Mouse (Mus musculus): Measurements from ENCODE around the gene Muc1.
A peak's percentile ranks its signal among the peaks of the same experiment; 100 is the strongest.
"Not testable (repeated sequence)": the region's sequence is repeated elsewhere in the genome, so short reads cannot be mapped to it uniquely, and the experiment has no call there.

Gene Muc1

DNA sequence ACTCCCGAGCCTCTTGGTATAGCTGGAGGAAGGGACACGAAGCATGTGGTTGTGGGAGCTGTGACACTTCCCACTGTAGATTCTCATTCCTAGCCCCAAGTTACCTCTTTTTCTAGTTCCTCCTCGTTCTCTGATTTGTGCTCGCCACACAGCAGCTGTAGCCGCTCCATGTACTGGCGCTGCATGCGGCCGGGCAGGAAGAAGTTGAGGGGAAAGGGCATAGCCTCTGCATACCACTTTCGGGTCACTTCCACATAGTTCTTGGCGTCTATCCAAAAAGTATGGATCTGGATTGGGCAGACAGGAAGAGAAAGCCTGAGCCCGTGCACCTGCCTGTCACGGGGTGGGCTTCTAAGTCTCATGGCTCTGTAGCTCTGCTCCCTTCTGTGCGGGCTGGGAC is 18.7 kb upstream of the Muc1 start:
- no peak for DNase-seq (ENCODE audit: low read depth)

DNA sequence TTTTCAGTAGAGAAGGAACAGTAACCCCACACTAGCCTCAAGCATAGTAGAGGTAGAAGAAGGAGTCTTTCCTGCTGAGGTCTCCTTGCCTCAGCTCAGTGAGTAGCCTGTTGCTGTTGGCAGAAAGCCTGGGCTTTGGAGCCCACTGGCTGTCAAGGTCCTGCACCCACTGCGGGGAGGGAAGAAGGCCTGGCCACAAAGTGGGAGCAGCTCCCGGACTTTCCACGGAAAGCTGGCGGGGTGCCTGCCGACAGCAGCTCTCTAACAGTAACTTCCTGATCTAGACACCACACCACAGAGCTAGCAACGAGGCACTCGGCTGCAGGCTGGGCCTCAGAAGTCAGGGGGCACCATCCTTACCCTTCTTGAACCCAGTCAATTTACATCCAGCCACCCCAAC is 18.1 kb upstream of the Muc1 start:
- no peak for DNase-seq (ENCODE audit: low read depth)

DNA sequence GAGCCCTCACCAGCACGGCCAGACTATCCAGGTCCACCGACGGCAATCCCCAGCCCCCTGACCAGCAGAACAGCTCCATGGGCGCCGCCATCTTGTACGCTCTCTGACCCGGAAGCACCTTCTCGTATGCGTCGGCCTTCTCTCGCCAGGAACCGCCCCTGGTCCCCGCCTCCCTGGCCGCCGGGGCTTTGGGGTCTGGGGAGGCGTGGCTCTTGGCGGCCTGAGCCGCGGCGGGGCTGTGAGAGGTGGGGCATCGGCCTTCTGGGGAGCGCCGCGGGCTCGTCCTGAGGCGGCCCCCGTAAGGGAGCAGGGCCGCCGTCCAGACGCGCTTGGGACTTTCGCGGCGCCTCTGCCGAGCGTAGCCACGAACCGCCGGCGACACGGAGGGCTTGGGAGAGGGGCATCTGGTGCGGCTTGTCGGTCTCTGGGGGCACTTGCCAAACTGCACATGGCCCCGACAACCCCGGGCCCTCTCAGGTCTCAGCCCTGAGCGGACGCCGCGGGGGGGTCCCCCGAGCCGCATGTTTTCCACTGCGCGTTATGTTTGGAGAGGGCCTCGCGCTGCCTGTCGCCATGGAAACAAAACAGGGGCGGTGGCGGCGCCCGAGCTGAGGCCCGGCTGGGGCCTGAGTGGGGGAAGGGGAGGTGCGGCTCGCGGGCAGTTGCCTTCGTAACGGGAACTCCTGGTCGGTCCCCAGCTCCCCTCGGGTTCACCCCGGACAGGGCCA is 14.9 kb upstream of the Muc1 start:
- DNase-seq (ENCODE audit: low read depth): peak; percentile 96

DNA sequence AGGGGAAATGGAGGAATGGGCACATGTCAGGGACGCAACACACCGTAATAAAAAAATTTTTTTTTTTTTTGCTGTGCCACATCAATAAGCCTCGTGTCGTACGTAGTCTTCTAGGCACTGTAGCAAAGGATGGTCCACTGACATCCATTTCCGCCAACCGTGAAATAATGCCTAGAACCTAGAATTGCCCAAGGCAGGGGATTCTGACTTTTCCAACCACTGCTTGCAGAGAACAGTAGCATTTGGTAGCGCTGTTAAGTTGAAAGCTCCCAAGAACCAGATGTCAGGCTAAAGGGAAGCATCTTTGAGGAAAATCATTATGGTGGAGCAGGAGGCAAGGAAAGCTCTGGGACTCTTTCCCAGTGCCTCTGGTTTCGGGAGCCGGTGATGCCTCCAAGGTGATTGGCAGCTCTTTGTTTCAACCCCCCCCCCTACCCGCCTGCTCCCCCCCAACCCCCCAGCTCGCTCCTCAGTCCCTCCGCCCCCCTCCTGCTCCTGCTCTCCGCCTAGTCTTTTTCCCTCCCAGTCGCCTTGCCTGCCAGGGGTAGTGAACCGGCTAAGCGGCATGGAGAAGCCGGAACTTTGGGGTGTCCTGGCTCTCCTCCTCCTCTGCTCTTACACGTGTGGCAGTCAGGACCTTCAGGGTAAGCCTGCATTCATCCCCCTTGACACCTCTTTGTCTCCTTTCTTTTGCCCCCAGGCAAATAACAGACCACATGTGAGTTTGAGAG is 14.0 kb upstream of the Muc1 start, which contains the start of gene Thbs3:
Gene Thbs3 (plus strand): TSS at position 500 of the 731 bp plus-strand sequence.
- peak; percentile 56 for DNase-seq (ENCODE audit: low read depth)

DNA sequence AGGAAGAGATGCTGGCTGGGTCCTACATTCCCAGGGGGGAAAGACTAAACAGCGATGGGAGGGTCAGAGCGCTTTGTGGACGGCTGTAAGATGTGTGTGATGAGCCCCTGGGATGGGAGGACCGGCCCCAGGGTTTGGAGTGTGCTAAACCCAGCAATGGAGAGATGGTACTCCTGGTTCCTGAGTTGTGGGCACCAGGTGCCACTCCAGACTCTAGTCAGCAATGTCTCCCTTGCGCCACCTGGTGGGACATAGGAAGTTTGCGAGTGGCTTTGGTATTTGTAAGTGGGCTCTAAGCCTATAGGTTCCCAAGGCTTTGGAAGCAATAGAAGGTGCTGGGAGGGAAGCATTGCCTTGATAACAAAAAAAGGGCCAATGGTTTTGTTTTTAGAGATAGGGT is 13.0 kb upstream of the Muc1 start:
- peak; percentile 94 for DNase-seq (ENCODE audit: low read depth)

DNA sequence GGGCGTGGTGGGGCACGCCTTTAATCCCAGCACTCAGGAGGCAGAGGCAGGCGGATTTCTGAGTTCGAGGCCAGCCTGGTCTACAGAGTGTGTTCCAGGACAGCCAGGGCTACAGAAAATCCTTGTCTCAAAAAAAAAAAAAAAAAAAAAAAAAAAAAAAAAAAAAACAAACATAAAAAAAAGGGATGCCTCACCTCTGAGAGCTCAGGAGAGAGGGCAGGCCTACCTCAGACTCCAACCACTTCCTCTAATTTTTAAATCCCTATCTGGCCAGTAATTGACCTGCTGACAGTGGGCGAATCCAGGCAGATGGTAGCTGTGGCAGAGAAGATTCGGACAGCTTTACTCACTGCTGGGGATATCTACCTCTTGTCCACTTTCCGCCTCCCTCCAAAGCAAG is 12.4 kb upstream of the Muc1 start:
- DNase-seq (ENCODE audit: low read depth): not testable (repeated sequence)

DNA sequence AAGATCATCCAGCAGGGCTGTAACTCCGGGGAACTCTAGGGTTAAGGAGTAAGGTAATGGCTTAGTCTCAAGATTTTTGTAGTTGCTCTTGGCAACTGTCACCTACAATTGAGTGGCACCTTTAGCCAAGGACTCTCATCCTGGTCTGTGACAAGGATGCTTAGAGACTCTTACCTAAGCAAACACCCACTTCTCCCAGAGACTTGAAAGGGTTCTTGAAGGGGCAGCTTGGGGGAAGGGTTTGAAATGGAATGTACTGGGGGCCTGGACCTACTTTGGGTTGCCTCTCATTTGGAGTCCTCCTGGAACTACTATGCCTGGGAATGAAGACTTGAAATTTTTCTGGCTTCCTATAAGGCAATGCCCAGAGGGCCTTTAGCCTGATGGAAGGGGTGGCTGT is 10.6 kb upstream of the Muc1 start:
- no peak for DNase-seq (ENCODE audit: low read depth)

DNA sequence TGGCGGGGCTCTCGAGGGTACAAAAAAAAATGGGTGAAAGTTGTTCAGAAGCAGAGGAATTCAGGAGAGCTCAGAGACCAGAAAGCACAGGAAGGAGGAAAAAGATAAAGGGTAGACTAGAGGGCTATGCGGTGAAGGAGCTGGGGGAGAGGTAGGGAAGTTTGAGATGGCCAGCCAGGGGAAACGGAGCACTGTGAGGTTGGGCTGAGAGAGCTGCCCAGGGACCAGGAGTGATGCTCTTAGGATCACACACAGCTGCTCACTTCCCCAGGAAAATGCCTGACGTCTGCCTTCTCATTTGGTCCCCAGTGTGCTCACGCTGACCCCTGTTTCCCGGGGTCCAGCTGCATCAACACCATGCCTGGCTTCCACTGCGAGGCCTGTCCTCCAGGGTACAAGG is 9.3 kb upstream of the Muc1 start:
- no peak for DNase-seq (ENCODE audit: low read depth)

DNA sequence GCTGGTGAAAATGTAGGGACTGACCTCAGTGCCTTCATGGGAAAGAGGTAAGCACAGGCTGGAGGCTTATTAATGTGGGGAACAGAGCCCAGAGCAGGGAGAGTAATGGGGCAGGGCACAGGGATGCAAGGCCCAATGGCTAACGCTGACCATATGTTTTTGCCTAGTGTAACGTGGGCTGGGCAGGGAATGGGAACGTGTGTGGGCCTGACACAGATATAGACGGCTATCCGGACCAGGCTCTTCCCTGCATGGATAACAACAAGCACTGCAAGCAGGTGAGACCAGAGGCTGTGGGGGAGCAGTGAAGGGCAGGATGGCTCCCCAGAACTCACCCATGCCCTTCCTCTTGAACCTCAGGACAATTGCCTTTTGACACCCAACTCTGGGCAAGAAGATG is 7.7 kb upstream of the Muc1 start:
- DNase-seq (ENCODE audit: low read depth): no peak

DNA sequence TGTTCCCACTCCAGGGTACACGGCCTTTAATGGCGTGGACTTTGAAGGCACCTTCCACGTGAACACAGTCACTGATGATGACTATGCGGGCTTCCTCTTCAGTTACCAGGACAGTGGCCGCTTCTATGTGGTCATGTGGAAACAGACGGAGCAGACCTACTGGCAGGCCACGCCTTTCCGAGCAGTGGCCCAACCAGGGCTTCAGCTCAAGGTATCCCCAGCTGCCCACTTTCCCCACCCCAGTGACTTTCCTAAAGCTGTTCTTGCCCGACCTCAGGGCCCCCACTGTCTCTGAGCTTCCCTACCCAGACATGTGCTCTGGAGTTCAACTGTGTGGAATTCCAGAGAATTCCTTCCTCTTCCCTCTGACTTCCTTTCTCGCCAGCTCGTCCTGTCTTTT is 4.1 kb upstream of the Muc1 start:
- no peak for DNase-seq (ENCODE audit: low read depth)

DNA sequence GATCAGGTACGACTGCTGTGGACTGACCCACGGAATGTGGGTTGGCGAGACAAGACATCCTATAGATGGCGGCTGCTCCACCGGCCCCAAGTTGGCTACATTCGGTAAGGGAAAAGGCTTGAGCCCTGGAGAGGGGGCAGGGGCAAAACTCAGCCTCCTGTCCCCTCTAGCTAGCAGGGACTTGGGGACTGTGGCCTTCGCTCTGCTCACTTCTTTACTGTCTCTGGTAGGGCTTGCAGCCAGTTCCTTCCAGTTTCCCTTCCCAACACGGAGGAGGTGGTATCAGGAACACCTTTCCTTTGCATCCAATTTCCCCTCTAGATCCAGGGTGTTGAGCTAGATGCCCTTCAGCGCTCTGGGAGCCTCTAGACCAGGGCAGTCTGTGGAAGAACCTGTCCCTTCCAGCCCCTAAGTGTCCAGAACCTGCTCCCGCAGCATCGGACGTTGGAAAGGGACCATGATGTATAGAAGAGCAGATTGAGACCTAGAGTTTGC is 3.5 kb upstream of the Muc1 start:
- DNase-seq (ENCODE audit: low read depth): no peak

DNA sequence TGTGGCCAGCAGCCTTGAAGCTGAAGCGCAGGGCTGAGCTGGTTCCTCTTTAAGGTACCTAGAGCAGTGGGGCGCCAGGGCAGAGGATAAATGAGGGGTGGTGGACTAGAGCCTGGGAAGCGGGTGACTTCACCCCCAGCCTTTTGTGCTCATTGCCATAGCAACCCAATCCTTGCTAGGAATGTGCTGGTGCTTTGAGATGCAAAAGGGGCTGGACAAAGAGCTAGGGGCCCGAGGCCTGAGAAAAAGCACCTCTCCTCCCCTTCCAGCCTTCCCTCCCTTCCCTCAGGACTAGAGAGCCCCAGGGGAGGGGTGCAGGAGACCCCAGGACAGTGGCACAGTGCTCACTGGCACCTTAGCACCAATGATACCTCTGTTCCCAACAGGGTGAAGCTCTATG is 2.9 kb upstream of the Muc1 start:
- no peak for DNase-seq (ENCODE audit: low read depth)

DNA sequence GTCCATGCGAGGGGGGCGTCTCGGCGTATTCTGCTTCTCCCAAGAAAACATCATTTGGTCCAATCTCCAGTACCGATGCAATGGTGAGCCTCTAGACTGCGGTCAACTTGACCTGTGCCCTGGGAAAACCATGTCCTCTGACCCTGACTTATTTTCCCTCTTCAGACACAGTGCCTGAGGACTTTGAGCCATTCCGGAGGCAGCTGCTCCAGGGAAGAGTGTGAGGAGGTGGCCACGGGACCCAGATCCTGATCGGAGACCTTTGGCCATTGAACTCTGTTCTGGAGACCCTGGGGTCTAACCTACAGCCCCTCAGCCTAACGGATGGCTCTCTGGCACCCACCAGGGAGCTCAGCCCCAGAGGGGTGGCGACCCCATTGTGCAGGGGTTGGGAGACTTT is 2.5 kb upstream of the Muc1 start:
- no peak for DNase-seq (ENCODE audit: low read depth)

DNA sequence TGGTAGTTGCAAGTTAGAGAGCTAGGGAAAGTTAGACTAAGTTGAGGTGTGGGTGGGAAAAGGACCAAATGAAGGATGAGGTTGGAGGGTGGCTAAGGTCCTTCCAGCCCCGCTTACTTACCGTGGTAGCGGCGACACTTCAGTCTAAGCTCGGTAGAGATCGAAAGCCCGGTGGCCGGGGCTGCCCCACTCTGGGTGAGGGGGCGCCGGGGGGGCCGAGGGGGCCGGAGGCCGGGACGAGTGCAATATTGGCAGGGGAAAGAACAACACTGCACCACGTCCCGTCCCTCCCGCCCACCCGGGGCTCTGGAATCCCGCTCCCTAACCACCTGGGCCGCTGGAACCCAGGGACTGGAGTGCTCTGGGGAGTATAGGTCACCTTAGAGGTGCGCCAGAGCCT is 2.0 kb upstream of the Muc1 start, which contains the start of gene Mtx1:
Gene Mtx1 (minus strand): TSS at position 189 of the 400 bp plus-strand sequence.
- no peak for DNase-seq (ENCODE audit: low read depth)

DNA sequence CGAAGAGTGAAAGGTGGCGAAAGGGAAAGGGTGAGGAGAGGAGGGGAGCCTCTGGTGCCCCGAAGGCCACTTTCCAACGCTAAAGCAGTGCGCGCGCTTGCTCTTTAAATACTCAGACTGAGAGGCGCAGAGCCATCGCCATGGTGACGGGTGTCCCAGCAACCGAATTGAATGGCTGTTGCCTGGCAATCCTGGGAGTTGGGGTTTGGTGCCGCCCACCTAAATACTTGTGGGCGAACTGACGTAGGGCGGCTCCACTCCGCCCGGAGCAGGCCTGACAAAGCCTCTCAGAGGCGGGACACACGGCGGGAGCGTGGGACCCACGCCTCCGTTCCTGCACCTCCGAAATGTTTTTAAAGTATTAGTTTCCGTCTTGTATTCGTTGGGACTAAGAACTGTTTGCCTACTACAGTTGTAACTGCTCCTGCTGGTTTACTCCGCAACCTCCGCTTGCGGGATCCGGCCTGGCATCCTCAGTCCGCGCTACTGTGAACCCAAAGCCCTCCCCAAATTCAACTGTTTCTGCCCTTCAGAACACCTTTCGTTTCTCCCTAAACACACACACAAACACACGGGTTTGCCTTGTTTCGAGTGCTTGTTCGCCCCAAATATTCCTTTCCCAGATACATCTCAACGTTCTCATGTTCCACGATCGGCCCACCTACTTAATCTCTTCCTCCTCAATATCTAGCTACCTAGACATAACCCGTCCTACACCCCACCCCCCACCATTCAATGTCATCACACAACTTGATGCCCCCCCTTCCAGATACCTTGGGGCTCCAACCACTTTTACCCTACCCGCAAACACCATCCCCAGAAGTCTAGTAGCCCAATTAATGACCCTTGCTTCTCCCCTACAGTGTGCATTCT is 1.3 kb upstream of the Muc1 start:
- peak; percentile 79 for DNase-seq (ENCODE audit: low read depth)

DNA sequence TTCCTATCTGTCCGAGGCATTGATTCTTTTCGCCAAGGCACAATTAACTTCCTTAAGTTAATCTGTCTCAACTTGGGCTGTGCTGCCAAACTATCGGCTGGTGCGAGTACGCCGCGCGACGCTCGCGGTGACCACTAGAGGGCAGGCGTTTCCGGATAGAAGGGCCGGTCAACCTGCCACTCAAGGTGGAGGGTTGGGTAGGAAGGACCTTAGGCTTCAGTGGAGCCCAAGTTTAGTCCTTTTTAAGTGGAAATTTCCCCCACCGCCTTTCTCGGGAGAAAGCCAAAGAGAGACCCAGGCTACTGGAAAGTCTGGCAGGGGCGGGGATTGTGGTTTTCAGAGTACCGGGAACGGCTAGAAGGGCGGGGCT is 692 bp upstream of the Muc1 start:
- peak; percentile 90 for DNase-seq (ENCODE audit: low read depth)

DNA sequence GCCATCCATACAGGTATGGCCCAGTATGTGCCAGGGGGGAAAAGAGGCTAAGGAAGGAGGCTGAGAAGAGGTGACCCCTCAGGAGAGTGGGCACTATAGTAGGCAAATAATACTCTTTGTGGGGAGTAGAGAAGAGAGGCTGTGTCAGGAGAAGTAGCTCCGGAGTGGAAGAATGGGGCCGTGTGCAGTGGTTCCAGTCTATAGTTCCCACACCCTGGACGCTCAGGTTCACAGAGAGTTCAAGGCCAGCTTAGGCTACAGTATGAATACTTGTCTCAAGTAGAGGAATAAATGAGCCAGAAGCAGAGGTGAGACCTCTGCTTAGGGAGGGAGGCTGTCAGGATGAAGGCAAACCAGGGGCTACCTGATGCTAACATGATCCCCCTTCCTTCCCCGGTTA is 419 bp downstream of the Muc1 start:
- DNase-seq (ENCODE audit: low read depth): no peak

DNA sequence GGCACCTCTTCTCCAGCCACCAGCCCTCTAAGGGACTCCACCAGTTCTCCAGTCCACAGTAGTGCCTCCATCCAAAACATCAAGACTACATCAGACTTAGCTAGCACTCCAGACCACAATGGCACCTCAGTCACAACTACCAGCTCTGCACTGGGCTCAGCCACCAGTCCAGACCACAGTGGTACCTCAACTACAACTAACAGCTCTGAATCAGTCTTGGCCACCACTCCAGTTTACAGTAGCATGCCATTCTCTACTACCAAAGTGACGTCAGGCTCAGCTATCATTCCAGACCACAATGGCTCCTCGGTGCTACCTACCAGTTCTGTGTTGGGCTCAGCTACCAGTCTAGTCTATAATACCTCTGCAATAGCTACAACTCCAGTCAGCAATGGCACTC is 1.7 kb downstream of the Muc1 start:
- DNase-seq (ENCODE audit: low read depth): no peak

DNA sequence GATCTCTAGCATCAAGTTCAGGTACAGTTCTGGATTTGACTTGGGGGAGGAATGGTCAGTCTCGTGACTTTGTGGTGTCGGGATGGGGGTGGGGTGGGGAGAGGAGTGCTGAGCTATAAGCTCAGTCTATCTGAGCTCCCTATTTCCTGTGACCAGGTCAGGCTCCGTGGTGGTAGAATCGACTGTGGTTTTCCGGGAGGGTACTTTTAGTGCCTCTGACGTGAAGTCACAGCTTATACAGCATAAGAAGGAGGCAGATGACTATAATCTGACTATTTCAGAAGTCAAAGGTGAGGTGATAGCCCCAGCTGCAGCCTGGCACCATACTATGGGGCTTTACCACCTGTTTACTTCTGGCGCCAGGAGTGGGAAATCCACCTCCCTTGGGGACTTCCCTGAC is 2.5 kb downstream of the Muc1 start:
- no peak for DNase-seq (ENCODE audit: low read depth)

DNA sequence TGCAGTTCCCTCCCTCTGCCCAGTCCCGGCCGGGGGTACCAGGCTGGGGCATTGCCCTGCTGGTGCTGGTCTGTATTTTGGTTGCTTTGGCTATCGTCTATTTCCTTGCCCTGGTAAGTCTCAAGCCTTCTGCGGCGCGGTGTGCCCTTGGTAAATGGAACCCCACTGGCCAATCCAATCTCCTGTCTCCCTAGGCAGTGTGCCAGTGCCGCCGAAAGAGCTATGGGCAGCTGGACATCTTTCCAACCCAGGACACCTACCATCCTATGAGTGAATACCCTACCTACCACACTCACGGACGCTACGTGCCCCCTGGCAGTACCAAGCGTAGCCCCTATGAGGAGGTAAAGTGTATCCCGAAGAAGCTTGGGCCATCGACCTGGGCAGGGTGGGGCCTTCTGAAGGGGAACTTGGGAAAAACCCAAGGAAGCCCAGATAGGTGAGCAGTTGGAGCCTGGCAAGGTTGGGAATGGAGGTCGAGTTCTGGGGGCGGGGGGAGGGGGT is 3.0 kb downstream of the Muc1 start:
- DNase-seq (ENCODE audit: low read depth): no peak

DNA sequence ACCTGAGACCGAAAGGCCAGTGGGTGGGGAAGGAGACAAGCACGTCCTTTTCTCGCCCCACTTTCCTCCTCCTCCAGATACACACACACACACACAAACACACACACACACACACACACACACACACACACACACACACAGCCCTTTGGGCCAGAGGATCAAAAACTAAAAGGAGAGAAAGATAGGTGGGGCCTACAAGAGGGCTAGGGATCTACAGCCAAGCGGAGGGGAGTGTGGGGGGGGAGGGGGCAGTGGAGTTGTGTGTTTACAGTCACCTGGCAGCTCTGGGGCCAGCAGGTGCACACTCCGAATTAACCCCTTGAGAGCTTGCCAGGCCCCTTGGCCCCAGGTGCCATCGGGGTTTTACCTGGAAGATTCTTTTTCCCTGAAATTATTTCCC is 3.8 kb downstream of the Muc1 start:
- DNase-seq (ENCODE audit: low read depth): no peak

DNA sequence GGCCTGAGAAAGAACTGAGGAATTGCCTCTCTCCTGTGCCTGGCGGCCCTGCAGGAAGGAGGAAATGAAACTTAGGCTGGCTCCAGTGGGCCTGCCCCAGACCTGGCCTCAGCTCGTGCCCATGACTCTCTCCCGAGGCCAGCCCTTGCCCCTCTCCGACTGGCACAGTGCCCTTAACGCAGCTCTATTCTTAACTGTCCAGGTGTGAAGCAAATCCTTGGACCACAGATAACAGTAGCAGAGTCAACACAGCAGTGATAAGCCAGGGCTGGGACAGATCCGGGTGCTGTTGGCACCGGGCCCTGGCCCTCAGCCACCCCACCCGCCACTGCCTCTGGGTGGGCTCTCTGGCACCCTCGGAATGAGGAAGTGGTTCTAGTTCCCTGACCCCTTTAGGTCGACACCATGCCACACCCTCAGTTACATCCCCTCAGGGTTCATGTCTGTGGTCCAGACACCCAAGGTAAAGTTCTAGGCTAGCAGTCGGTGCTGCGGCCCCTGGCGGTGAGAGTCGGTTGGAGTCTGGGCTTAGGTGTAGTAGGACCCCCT is 4.8 kb downstream of the Muc1 start:
- no peak for DNase-seq (ENCODE audit: low read depth)

All from naive thymus-derived CD4-positive, alpha-beta T cell, adult 2 months (primary cell).